Mouse (Mus musculus): ENCODE results near the gene Galk1. TPM values are rescaled to one million over a fixed set of nuclear protein-coding genes. Genes with fewer than 3 reads are reported as not detected.

Gene Galk1
- polyA plus RNA-seq, 1 experiment from 2014 or later, result 126 TPM

GRCm38 (mm10) chr11:116004186-116004823, 8.2 kb downstream of the Galk1 start:
- no peak; the same call in 1 of the 2 replicates for ATAC-seq (ENCODE audit: low FRiP score, low TSS enrichment)
- H3K36me3 ChIP-seq (ENCODE audit: control insufficient read depth, insufficient read depth, low read length), result peaks cover 7% of the 10 kb centered on the region; the same call in 1 of the 2 replicates
- peak overlapping the region; percentile 86 for H3K27ac ChIP-seq (replicated peaks)
- peaks cover 6% of the 10 kb centered on the region for H3K4me1 ChIP-seq (replicated peaks; ENCODE audit: control insufficient read depth, insufficient read depth)
- no peaks in the 10 kb centered on the region for H3K9me3 ChIP-seq (ENCODE audit: control insufficient read depth, low read length)
- no peak for DNase-seq (ENCODE audit: low spot score)
- 32% methylated on average over 8 of the region's 8 CpGs for WGBS
- H3K4me3 ChIP-seq (ENCODE audit: low read depth, low read length), result peak overlapping the region; percentile 35
- peak overlapping the region; percentile 63 for H3K9ac ChIP-seq (ENCODE audit: low read length)
- no peaks in the 10 kb centered on the region for H3K27me3 ChIP-seq (ENCODE audit: control insufficient read depth, insufficient read depth, low read length)
- TF ChIP-seq CTCF (IDR thresholded peaks at IDR 0.05; ENCODE audit: low read depth) (no peak), EP300 (optimal IDR thresholded peaks at IDR 0.05) (no peak)
- H3K4me2 ChIP-seq (replicated peaks; ENCODE audit: low read depth), result peak overlapping the region; percentile 59

GRCm38 (mm10) chr11:116002894-116003293, 9.6 kb downstream of the Galk1 start:
- Histone ChIP-seq H3K9me3 (ENCODE audit: control insufficient read depth, low read length) (no peaks in the 10 kb centered on the region), H3K27me3 (ENCODE audit: control insufficient read depth, insufficient read depth, low read length) (no peaks in the 10 kb centered on the region), H3K9ac (ENCODE audit: low read length) (no peak overlapping the region), H3K27ac (replicated peaks) (no peak overlapping the region), H3K4me1 (replicated peaks; ENCODE audit: control insufficient read depth, insufficient read depth) (peaks cover 6% of the 10 kb centered on the region), H3K36me3 (ENCODE audit: control insufficient read depth, insufficient read depth, low read length) (peaks cover 5% of the 10 kb centered on the region; the same call in 1 of the 2 replicates), H3K4me2 (replicated peaks; ENCODE audit: low read depth) (no peak overlapping the region), H3K4me3 (ENCODE audit: low read depth, low read length) (no peak overlapping the region)
- ATAC-seq (ENCODE audit: low FRiP score, low TSS enrichment) (no peak), DNase-seq (ENCODE audit: low spot score) (no peak)
- TF ChIP-seq CTCF (IDR thresholded peaks at IDR 0.05; ENCODE audit: low read depth) (peak; percentile 52), EP300 (optimal IDR thresholded peaks at IDR 0.05) (no peak)
- WGBS, result 81% methylated on average over 3 of the region's 3 CpGs

GRCm38 (mm10) chr11:116001725-116002124, 10.8 kb downstream of the Galk1 start:
- peaks cover 6% of the 10 kb centered on the region for H3K4me1 ChIP-seq (replicated peaks; ENCODE audit: control insufficient read depth, insufficient read depth)
- H3K36me3 ChIP-seq (ENCODE audit: control insufficient read depth, insufficient read depth, low read length), result no peaks in the 10 kb centered on the region; the same call in 1 of the 2 replicates
- DNase-seq (ENCODE audit: low spot score) (no peak), ATAC-seq (ENCODE audit: low FRiP score, low TSS enrichment) (no peak)
- WGBS, result 68% methylated on average over 6 of the region's 6 CpGs
- no peaks in the 10 kb centered on the region for H3K27me3 ChIP-seq (ENCODE audit: control insufficient read depth, insufficient read depth, low read length)
- H3K4me2 ChIP-seq (replicated peaks; ENCODE audit: low read depth), result no peak overlapping the region
- TF ChIP-seq CTCF (IDR thresholded peaks at IDR 0.05; ENCODE audit: low read depth) (no peak), EP300 (optimal IDR thresholded peaks at IDR 0.05) (no peak)
- no peak overlapping the region for H3K27ac ChIP-seq (replicated peaks)
- no peaks in the 10 kb centered on the region for H3K9me3 ChIP-seq (ENCODE audit: control insufficient read depth, low read length)
- H3K9ac ChIP-seq (ENCODE audit: low read length), result no peak overlapping the region
- H3K4me3 ChIP-seq (ENCODE audit: low read depth, low read length), result no peak overlapping the region

- ATAC-seq (ENCODE audit: low FRiP score, low TSS enrichment) (no peak), DNase-seq (ENCODE audit: low spot score) (no peak)
- Histone ChIP-seq H3K9me3 (ENCODE audit: control insufficient read depth, low read length) (no peaks in the 10 kb centered on the region), H3K4me2 (replicated peaks; ENCODE audit: low read depth) (no peak overlapping the region), H3K27me3 (ENCODE audit: control insufficient read depth, insufficient read depth, low read length) (no peaks in the 10 kb centered on the region), H3K9ac (ENCODE audit: low read length) (no peak overlapping the region), H3K4me3 (ENCODE audit: low read depth, low read length) (no peak overlapping the region), H3K27ac (replicated peaks) (no peak overlapping the region), H3K36me3 (ENCODE audit: control insufficient read depth, insufficient read depth, low read length) (no peaks in the 10 kb centered on the region; the same call in 1 of the 2 replicates), H3K4me1 (replicated peaks; ENCODE audit: control insufficient read depth, insufficient read depth) (peaks cover 5% of the 10 kb centered on the region)
- WGBS, result 55% methylated on average over 10 of the region's 10 CpGs
- TF ChIP-seq CTCF (IDR thresholded peaks at IDR 0.05; ENCODE audit: low read depth), result no peak
- no peak for TF ChIP-seq EP300 (optimal IDR thresholded peaks at IDR 0.05)
Observed at GRCm38 (mm10) chr11:116000607-116001006, 11.9 kb downstream of the Galk1 start.

- Histone ChIP-seq H3K4me1 (replicated peaks; ENCODE audit: control insufficient read depth, insufficient read depth) (no peaks in the 10 kb centered on the region; the same call in 1 of the 2 replicates), H3K9me3 (ENCODE audit: control insufficient read depth, low read length) (no peaks in the 10 kb centered on the region), H3K27ac (replicated peaks) (no peak overlapping the region), H3K27me3 (ENCODE audit: control insufficient read depth, insufficient read depth, low read length) (no peaks in the 10 kb centered on the region), H3K4me2 (replicated peaks; ENCODE audit: low read depth) (no peak overlapping the region), H3K9ac (ENCODE audit: low read length) (no peak overlapping the region), H3K4me3 (ENCODE audit: low read depth, low read length) (no peak overlapping the region), H3K36me3 (ENCODE audit: control insufficient read depth, insufficient read depth, low read length) (no peaks in the 10 kb centered on the region; the same call in 1 of the 2 replicates)
- DNase-seq (ENCODE audit: low spot score) (peak; percentile 79), ATAC-seq (ENCODE audit: low FRiP score, low TSS enrichment) (peak; percentile 8; the same call in 1 of the 2 replicates)
- WGBS, result 15% methylated on average over 14 of the region's 14 CpGs
- TF ChIP-seq EP300 (optimal IDR thresholded peaks at IDR 0.05) (no peak), CTCF (IDR thresholded peaks at IDR 0.05; ENCODE audit: low read depth) (peak; percentile 81)
Observed at GRCm38 (mm10) chr11:115999538-116000143, 12.9 kb downstream of the Galk1 start.

- no peak overlapping the region for H3K27ac ChIP-seq (replicated peaks)
- 70% methylated on average over 7 of the region's 7 CpGs for WGBS
- no peak overlapping the region for H3K9ac ChIP-seq (ENCODE audit: low read length)
- H3K4me1 ChIP-seq (replicated peaks; ENCODE audit: control insufficient read depth, insufficient read depth), result no peaks in the 10 kb centered on the region; the same call in 1 of the 2 replicates
- TF ChIP-seq EP300 (optimal IDR thresholded peaks at IDR 0.05) (no peak), CTCF (IDR thresholded peaks at IDR 0.05; ENCODE audit: low read depth) (no peak)
- DNase-seq (ENCODE audit: low spot score) (no peak), ATAC-seq (ENCODE audit: low FRiP score, low TSS enrichment) (no peak)
- no peaks in the 10 kb centered on the region for H3K27me3 ChIP-seq (ENCODE audit: control insufficient read depth, insufficient read depth, low read length)
- H3K4me2 ChIP-seq (replicated peaks; ENCODE audit: low read depth), result no peak overlapping the region
- H3K9me3 ChIP-seq (ENCODE audit: control insufficient read depth, low read length), result no peaks in the 10 kb centered on the region
- H3K36me3 ChIP-seq (ENCODE audit: control insufficient read depth, insufficient read depth, low read length), result no peaks in the 10 kb centered on the region; the same call in 1 of the 2 replicates
- H3K4me3 ChIP-seq (ENCODE audit: low read depth, low read length), result no peak overlapping the region
Observed at GRCm38 (mm10) chr11:115999027-115999426, 13.5 kb downstream of the Galk1 start.
